Mouse (Mus musculus): ENCODE measurements at regions not wholly inside any gene's neighbourhood (a gene's known extent, or its start where the extent isn't known, plus 50 kb on each side); places are given as distances from the start of the nearest gene placed in this dataset.

DNA sequence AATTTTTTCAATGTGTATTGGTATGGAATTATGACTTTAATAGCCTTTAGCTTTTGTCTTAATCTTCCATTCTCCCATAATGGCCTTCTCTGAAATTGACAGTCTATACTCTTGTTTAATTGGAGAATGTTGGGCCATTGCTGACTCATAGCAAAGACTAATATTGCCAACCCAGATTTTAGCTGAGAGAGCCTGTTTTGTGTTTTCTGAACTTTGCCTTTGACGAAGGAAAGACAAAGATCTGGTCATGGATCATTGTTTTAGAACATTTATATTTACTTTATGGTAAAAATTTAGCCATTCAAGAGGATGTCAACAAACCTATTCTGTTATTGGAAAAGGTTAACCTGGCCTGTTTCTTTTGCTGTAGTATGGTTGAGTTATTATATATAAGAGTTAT is 512.1 kb downstream of the Cypt12 start:
- no peak for TF ChIP-seq USF1 (IDR thresholded peaks at IDR 0.05; ENCODE audit: low read depth, low read length)
- TF ChIP-seq ETS1 (conservative IDR thresholded peaks at IDR 0.05; ENCODE audit: low read depth, low read length), result no peak
- no peak for TF ChIP-seq RCOR1 (conservative IDR thresholded peaks at IDR 0.05; ENCODE audit: low read depth, low read length)
- TF ChIP-seq MAFK (IDR thresholded peaks at IDR 0.05; ENCODE audit: insufficient replicate concordance, low read length), result no peak
- no peak for TF ChIP-seq CHD2 (IDR thresholded peaks at IDR 0.05; ENCODE audit: low read length)
- TF ChIP-seq PAX5 (IDR thresholded peaks at IDR 0.05; ENCODE audit: low read length), result no peak
- TF ChIP-seq TCF12 (IDR thresholded peaks at IDR 0.05; ENCODE audit: low read depth, low read length), result no peak
- no peak for TF ChIP-seq EP300 (IDR thresholded peaks at IDR 0.05; ENCODE audit: low read length)
- TF ChIP-seq USF2 (conservative IDR thresholded peaks at IDR 0.05; ENCODE audit: low read depth, low read length), result no peak
- no peak for TF ChIP-seq TBP (conservative IDR thresholded peaks at IDR 0.05; ENCODE audit: low read depth, low read length)
- no peak for TF ChIP-seq SMC3 (IDR thresholded peaks at IDR 0.05; ENCODE audit: low read depth, low read length)
- TF ChIP-seq CHD1 (IDR thresholded peaks at IDR 0.05; ENCODE audit: low read depth, low read length), result no peak
- no peak for TF ChIP-seq ELF1 (IDR thresholded peaks at IDR 0.05; ENCODE audit: low read depth, low read length)
- TF ChIP-seq ZMIZ1 (IDR thresholded peaks at IDR 0.05; ENCODE audit: low read depth, low read length), result no peak
- no peak for TF ChIP-seq NELFE (IDR thresholded peaks at IDR 0.05; ENCODE audit: low read depth, low read length)
- TF ChIP-seq MYC (IDR thresholded peaks at IDR 0.05; ENCODE audit: low read depth, low read length), result no peak
- TF ChIP-seq SIN3A (IDR thresholded peaks at IDR 0.05; ENCODE audit: low read length), result no peak
- no peak for TF ChIP-seq JUN (IDR thresholded peaks at IDR 0.05; ENCODE audit: insufficient read depth, low read depth, low read length)
- no peak for TF ChIP-seq GABPA (IDR thresholded peaks at IDR 0.05; ENCODE audit: insufficient replicate concordance, low read depth, low read length)
- no peak for TF ChIP-seq ZKSCAN1 (IDR thresholded peaks at IDR 0.05; ENCODE audit: borderline replicate concordance, low read depth, low read length)
- dilution Hi-C loops (cut with MboI; ENCODE audit: extremely low pct_ligation_motif_present, extremely low pct_unique_long_range_greater_than_20kb, low sequenced_read_pairs), result no loop called here
- no peaks in the 10 kb centered on the region for H3K79me2 ChIP-seq (replicated peaks; ENCODE audit: control insufficient read depth, extremely low read depth, insufficient read depth, poor library complexity, severe bottlenecking)
- no peaks in the 10 kb centered on the region for H3K36me3 ChIP-seq (replicated peaks in 1 of 2; ENCODE audit: control insufficient read depth in 1 of 2, insufficient read depth in 1 of 2, low read length in 1 of 2)
- no peak overlapping the region for H3K4me2 ChIP-seq (ENCODE audit: insufficient read depth, low read depth, poor library complexity, severe bottlenecking)
- DNase-seq (ENCODE audit: extremely low read depth), result no peak
- in situ Hi-C loops (cut with MboI; ENCODE audit: low pct_ligation_motif_present, low pct_unique_long_range_greater_than_20kb, low sequenced_read_pairs), result no loop called here
- H3K9me3 ChIP-seq (replicated peaks; ENCODE audit: low read length), result peaks cover 7% of the 10 kb centered on the region
- H3K4me1 ChIP-seq (ENCODE audit: control insufficient read depth in 1 of 2, insufficient read depth in 2 of 2), result no peaks in the 10 kb centered on the region
- H3K27me3 ChIP-seq (replicated peaks), result no peaks in the 10 kb centered on the region
- H3K4me3 ChIP-seq (replicated peaks in 1 of 3; ENCODE audit: low read depth in 2 of 3, low read length in 2 of 3, poor library complexity in 1 of 3), result no peak overlapping the region
- H3K27ac ChIP-seq (ENCODE audit: insufficient read depth, low read depth), result no peak overlapping the region
- no peak overlapping the region for H3K9ac ChIP-seq (ENCODE audit: insufficient read depth, low read depth)

GRCm38 (mm10) chr3:18471846-18472245 is 523.6 kb downstream of the Cypt12 start:
- no peaks in the 10 kb centered on the region for H3K4me1 ChIP-seq (ENCODE audit: control insufficient read depth in 1 of 2, insufficient read depth in 2 of 2)
- dilution Hi-C loops (cut with MboI; ENCODE audit: extremely low pct_ligation_motif_present, extremely low pct_unique_long_range_greater_than_20kb, low sequenced_read_pairs), result no loop called here
- in situ Hi-C loops (cut with MboI; ENCODE audit: low pct_ligation_motif_present, low pct_unique_long_range_greater_than_20kb, low sequenced_read_pairs), result no loop called here
- H3K27ac ChIP-seq (ENCODE audit: insufficient read depth, low read depth), result no peak overlapping the region
- no peaks in the 10 kb centered on the region for H3K79me2 ChIP-seq (replicated peaks; ENCODE audit: control insufficient read depth, extremely low read depth, insufficient read depth, poor library complexity, severe bottlenecking)
- TF ChIP-seq POLR2A (IDR thresholded peaks at IDR 0.05; ENCODE audit: low read depth, low read length) (no peak), MEF2A (IDR thresholded peaks at IDR 0.05; ENCODE audit: borderline replicate concordance, low read depth, low read length) (no peak), MAZ (IDR thresholded peaks at IDR 0.05; ENCODE audit: low read depth, low read length) (no peak), KAT2A (IDR thresholded peaks at IDR 0.05; ENCODE audit: insufficient replicate concordance, low read length) (no peak), PAX5 (IDR thresholded peaks at IDR 0.05; ENCODE audit: low read length) (no peak), E2F4 (IDR thresholded peaks at IDR 0.05; ENCODE audit: insufficient replicate concordance, low read depth, low read length) (no peak), IRF4 (IDR thresholded peaks at IDR 0.05; ENCODE audit: low read depth, low read length) (no peak), UBTF (IDR thresholded peaks at IDR 0.05; ENCODE audit: low read depth, low read length) (no peak), JUND (conservative IDR thresholded peaks at IDR 0.05; ENCODE audit: low read depth, low read length) (no peak), TBP (conservative IDR thresholded peaks at IDR 0.05; ENCODE audit: low read depth, low read length) (no peak), CHD2 (IDR thresholded peaks at IDR 0.05; ENCODE audit: low read length) (no peak)
- no peak overlapping the region for H3K9ac ChIP-seq (ENCODE audit: insufficient read depth, low read depth)
- no peak overlapping the region for H3K4me2 ChIP-seq (ENCODE audit: insufficient read depth, low read depth, poor library complexity, severe bottlenecking)
- DNase-seq (ENCODE audit: extremely low read depth), result no peak
- peaks cover 19% of the 10 kb centered on the region for H3K9me3 ChIP-seq (replicated peaks; ENCODE audit: low read length)
- no peak overlapping the region for H3K4me3 ChIP-seq (replicated peaks in 1 of 3; ENCODE audit: low read depth in 2 of 3, low read length in 2 of 3, poor library complexity in 1 of 3)
- H3K27me3 ChIP-seq (replicated peaks), result no peaks in the 10 kb centered on the region
- no peaks in the 10 kb centered on the region for H3K36me3 ChIP-seq (replicated peaks in 1 of 2; ENCODE audit: control insufficient read depth in 1 of 2, insufficient read depth in 1 of 2, low read length in 1 of 2)

Data from CH12.LX (cell line).